Mouse (Mus musculus) forebrain, embryonic 16.5 days (tissue): Measurements from ENCODE around the gene Rab11fip5. TPM values are rescaled to one million over a fixed set of nuclear protein-coding genes. Genes with fewer than 3 reads are reported as not detected.

Experiments
- ATAC-seq: fragments of 200-750 bp; cut with Nextera tagmentation; 2 replicates; pipeline ENCODE4 v1.8.0; 2017; ENCODE audit warnings: mild to moderate bottlenecking, moderate library complexity
- H3K27ac ChIP-seq: fragments of 300-500 bp; sonication (generic); 2 replicates; pipeline ENCODE4 v1.5.1; 2014; ENCODE audit warnings: low read length, control low read depth
- H3K27me3 ChIP-seq: fragments of 300-500 bp; sonication (generic); replicated peaks from 2 replicates; pipeline ENCODE4 v1.6.1; 2014; ENCODE audit warnings: low read length; ENCODE audit not compliant: control insufficient read depth, insufficient read depth
- H3K36me3 ChIP-seq: fragments of 300-500 bp; sonication (generic); 2 replicates; pipeline ENCODE4 v1.6.1; 2014; ENCODE audit not compliant: control insufficient read depth, insufficient read depth
- H3K4me1 ChIP-seq: fragments of 300-500 bp; sonication (generic); replicated peaks from 2 replicates; pipeline ENCODE4 v1.6.1; 2014; ENCODE audit warnings: low read length; ENCODE audit not compliant: control insufficient read depth, insufficient read depth
- H3K4me2 ChIP-seq: fragments of 300-500 bp; sonication (generic); 2 replicates; pipeline ENCODE4 v1.6.1; 2014; ENCODE audit warnings: mild to moderate bottlenecking, low read length, control low read depth
- H3K4me3 ChIP-seq: fragments of 300-500 bp; sonication (generic); replicated peaks from 2 replicates; pipeline ENCODE4 v1.5.1; 2014; ENCODE audit warnings: mild to moderate bottlenecking, low read length, control low read depth
- H3K9ac ChIP-seq: fragments of 300-500 bp; sonication (generic); replicated peaks from 2 replicates; pipeline ENCODE4 v1.6.1; 2014; ENCODE audit warnings: low read depth, low read length, control low read depth
- H3K9me3 ChIP-seq: fragments of 300-500 bp; sonication (generic); 2 replicates; pipeline ENCODE4 v1.6.1; 2016; ENCODE audit warnings: low read length; ENCODE audit not compliant: control insufficient read depth
- WGBS: fragments of 180-500 bp; shearing (Covaris S2); extraction: QIAGEN DNeasy Blood & Tissue Kit; methylation state at CpG from one replicate; pipeline ENCODE4 v1.1.7; 2014; 5-methylcytosine and 5-hydroxymethylcytosine counted together
- polyA plus RNA-seq: library from polyadenylated mRNA; unstranded; fragments of >200 nt; fragmentation: Nextera tagmentation; extraction: Ambion mirVana; gene quantifications from 2 replicates; pipeline ENCODE4 v1.2.1, GENCODE M21; 2015

Rab11fip5 gene
- polyA plus RNA-seq, 1 experiment from 2014 or later = 19.3 TPM

DNA sequence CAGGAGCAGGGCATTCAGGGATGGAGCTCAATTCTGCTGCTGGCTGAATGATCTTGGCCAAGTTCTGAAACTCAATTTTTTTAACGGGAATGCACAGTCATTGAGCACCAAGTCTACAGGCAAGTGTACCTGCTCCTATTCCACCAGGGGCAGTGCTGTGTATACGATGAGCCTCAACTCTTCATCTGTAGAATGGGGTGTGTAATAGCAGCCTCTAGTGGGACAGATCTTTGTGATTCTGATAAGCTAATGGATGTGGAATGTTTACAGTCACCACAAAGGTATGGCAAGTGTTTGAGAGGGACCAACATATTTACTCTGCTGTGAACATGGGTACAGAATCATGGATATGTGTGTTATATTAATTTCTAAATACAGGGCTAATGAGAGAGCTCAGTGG is 58.2 kb downstream of the Rab11fip5 start:
- Histone ChIP-seq H3K9ac (no peak overlapping the region), H3K4me2 (no peak overlapping the region), H3K4me1 (peaks cover 9% of the 10 kb centered on the region), H3K36me3 (no peaks in the 10 kb centered on the region), H3K27ac (no peak overlapping the region), H3K4me3 (no peak overlapping the region), H3K27me3 (no peaks in the 10 kb centered on the region), H3K9me3 (no peaks in the 10 kb centered on the region)
- 86% methylated on average over 2 of the region's 2 CpGs for WGBS
- no peak for ATAC-seq

DNA sequence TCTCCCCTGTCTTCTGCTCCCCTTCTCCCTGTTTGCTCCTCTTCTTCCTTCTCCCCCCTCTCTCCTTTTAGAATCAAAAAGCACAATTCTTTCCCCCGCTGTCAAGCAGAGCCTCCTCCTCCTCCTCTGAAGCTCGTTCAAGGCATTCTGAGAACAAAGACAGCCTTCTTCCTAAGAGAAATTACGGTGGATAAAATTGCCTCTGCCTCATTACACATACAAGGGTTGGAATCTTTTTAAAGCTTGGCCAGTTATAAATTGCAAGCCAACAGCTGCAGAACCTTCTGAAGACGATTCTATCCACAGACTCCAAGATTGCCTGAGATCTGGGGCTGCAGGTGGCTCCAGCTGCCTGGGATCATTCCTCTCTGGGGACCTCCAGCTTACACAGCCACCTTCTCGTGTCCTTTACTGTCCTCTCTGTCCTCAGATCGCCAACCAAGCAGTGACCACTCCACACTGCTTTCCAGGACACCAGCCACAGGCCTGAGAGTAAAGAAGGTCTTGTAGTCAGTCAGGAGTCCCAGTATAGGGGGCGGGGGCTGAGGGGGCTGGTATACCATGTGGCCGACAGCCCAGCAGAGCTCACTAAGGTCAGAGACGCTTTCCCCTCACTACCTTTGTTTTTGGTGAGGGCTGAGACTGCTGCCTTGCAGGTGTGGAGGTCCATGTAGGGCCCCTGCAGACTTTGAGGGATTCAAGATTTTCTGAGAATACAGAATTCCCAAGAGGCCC is 60.2 kb downstream of the Rab11fip5 start:
- H3K27ac ChIP-seq = peak overlapping the region; percentile 77
- WGBS = 20% methylated on average over 9 of the region's 9 CpGs
- no peak overlapping the region for H3K4me3 ChIP-seq
- H3K9me3 ChIP-seq = no peaks in the 10 kb centered on the region
- peak; percentile 74 for ATAC-seq
- H3K36me3 ChIP-seq = no peaks in the 10 kb centered on the region
- H3K27me3 ChIP-seq = no peaks in the 10 kb centered on the region
- H3K4me2 ChIP-seq = no peak overlapping the region
- 0 out of 2 replicates have a peak overlapping the region, but pooled peaks have one; percentile 8 for H3K9ac ChIP-seq
- H3K4me1 ChIP-seq = peaks cover 9% of the 10 kb centered on the region

GRCm38 (mm10) chr6:85307894-85308293 is 66.5 kb downstream of the Rab11fip5 start:
- H3K4me2 ChIP-seq = no peak overlapping the region
- H3K27me3 ChIP-seq = no peaks in the 10 kb centered on the region
- WGBS = 64% methylated on average over 4 of the region's 4 CpGs
- no peak overlapping the region for H3K9ac ChIP-seq
- no peak overlapping the region for H3K27ac ChIP-seq
- H3K9me3 ChIP-seq = no peaks in the 10 kb centered on the region
- no peaks in the 10 kb centered on the region for H3K36me3 ChIP-seq
- peaks cover 4% of the 10 kb centered on the region for H3K4me1 ChIP-seq
- no peak overlapping the region for H3K4me3 ChIP-seq
- no peak for ATAC-seq

- no peaks in the 10 kb centered on the region for H3K36me3 ChIP-seq
- no peak for ATAC-seq
Measured at GRCm38 (mm10) chr6:85306375-85306774, 68.1 kb downstream of the Rab11fip5 start.

DNA sequence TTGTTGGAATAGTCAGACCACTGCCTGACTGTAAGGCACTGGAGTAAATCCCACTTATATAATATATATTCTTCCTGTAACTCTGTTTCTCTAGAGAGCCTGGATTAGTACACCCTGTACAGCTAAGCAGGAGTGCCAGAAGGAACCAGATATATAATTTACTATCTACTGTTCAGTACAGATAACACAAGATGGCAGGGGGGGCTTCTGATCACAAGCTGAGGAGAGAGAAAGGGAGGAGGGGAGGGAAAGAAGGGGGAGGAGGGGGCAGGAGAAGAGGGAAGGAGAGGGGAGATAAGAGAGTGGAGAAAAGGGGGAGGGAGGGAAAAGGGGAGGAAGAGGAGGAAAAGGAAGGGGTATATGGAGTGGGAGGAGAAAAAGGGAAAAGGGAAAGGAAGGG is 68.6 kb downstream of the Rab11fip5 start:
- Histone ChIP-seq H3K36me3 (no peaks in the 10 kb centered on the region), H3K4me2 (no peak overlapping the region), H3K9me3 (no peaks in the 10 kb centered on the region), H3K27me3 (no peaks in the 10 kb centered on the region), H3K4me3 (no peak overlapping the region), H3K9ac (no peak overlapping the region), H3K4me1 (peaks cover 12% of the 10 kb centered on the region), H3K27ac (no peak overlapping the region)
- no peak for ATAC-seq

More at GRCm38 (mm10) chr6:85306375-85306774, 68.1 kb downstream of the Rab11fip5 start:
- Histone ChIP-seq H3K4me1 (peaks cover 12% of the 10 kb centered on the region), H3K27me3 (no peaks in the 10 kb centered on the region), H3K9ac (no peak overlapping the region), H3K27ac (no peak overlapping the region), H3K9me3 (no peaks in the 10 kb centered on the region), H3K4me2 (no peak overlapping the region), H3K4me3 (no peak overlapping the region)
- 93% methylated on average over 3 of the region's 3 CpGs for WGBS

GRCm38 (mm10) chr6:85304966-85305365 is 69.5 kb downstream of the Rab11fip5 start:
- H3K36me3 ChIP-seq = no peaks in the 10 kb centered on the region
- no peak overlapping the region for H3K4me3 ChIP-seq
- H3K27ac ChIP-seq = no peak overlapping the region
- H3K9me3 ChIP-seq = no peaks in the 10 kb centered on the region
- no peak overlapping the region for H3K4me2 ChIP-seq
- no peak overlapping the region for H3K9ac ChIP-seq
- H3K27me3 ChIP-seq = no peaks in the 10 kb centered on the region
- whole genome bisulfite sequencing = 33% methylated on average over 5 of the region's 5 CpGs
- no peak for ATAC-seq
- peaks cover 12% of the 10 kb centered on the region for H3K4me1 ChIP-seq

DNA sequence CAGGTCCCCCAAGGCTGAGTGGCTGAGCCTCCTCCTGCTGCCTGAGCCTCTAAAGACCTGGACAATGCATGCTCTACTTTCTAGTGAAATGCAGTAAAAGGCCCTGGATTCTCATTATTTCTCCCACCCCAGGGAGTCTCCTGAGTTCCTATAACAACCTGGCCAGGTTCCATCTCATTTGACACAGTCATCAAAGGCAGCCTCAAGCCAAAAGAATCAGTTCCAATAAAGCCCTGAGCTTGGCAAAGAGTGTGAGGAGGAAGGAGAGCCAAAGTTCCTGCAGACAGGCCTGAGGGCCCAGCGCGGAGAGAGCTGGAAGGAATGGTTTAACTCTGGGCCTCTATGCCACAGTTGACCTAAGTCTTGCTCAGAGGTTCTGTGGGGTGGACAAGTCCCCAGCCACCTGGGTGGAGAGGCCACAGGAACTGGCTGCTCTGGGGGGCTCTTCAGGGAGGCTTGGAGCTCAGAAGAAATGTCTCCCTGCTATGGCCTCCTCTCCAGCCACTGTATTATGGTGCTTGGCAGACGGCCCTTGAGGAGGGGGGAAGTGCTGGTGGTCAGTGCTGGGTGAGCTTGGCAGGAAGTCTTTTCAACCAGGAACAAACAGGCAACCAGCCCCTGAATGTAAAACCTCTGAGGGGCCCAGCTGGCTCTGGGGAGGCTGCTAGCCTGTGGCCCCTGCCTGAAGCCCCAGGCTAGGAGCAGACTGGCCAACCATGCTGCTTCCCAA is 71.9 kb downstream of the Rab11fip5 start:
- Histone ChIP-seq H3K9me3 (no peaks in the 10 kb centered on the region), H3K9ac (no peak overlapping the region), H3K27ac (peak overlapping the region; percentile 76), H3K4me1 (peaks cover 12% of the 10 kb centered on the region), H3K27me3 (no peaks in the 10 kb centered on the region), H3K36me3 (no peaks in the 10 kb centered on the region), H3K4me2 (no peak overlapping the region), H3K4me3 (no peak overlapping the region)
- ATAC-seq = peak; percentile 86
- WGBS = 18% methylated on average over 3 of the region's 3 CpGs

DNA sequence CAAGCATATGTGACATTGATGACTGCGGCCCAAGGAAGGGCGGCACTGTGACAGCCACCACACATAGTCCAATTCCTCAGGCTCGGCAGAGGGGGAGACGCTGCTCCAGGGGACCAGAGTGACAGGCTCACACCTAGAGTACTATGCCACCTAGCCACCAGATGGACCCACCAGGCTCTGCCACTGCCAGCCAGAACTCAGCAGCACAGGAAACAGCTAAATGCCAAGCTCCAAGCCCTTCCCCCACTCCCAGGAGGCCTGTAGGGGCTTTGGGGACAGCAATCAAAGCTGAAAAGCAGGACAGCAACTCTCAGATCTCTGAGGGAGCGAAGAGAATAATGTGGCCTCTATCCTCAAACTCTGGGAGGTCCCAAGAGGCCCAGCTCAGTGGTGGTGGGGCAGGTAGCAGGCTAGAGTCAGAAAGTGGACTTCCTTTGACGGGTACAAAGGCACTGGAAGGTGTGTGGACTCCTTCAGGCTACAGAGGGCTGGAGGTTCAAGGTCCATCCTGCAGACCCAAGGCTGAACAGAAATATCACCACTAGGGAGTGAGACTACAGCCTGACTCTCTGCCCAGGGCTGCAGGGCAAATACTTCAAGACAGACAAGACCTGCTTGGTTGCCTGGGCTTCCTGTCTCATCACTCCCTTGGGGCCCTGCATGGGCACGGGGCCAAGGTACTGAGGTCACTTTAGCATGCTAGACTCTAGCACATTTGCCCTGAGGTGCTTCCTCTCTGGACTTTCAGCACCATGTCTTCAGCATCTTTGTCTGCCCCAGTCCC is 78.9 kb downstream of the Rab11fip5 start:
- no peak overlapping the region for H3K4me2 ChIP-seq
- H3K27me3 ChIP-seq = no peaks in the 10 kb centered on the region
- no peak overlapping the region; the same call in 1 of the 2 replicates for H3K9ac ChIP-seq
- peaks cover 20% of the 10 kb centered on the region for H3K4me1 ChIP-seq
- no peaks in the 10 kb centered on the region for H3K9me3 ChIP-seq
- no peak overlapping the region for H3K4me3 ChIP-seq
- ATAC-seq = peak; percentile 68
- H3K36me3 ChIP-seq = no peaks in the 10 kb centered on the region
- WGBS = 50% methylated on average over 7 of the region's 7 CpGs
- peak overlapping the region; percentile 59 for H3K27ac ChIP-seq

- no peak overlapping the region for H3K9ac ChIP-seq
- 16% methylated on average over 5 of the region's 5 CpGs for WGBS
Measured at GRCm38 (mm10) chr6:85294004-85294379, 80.4 kb downstream of the Rab11fip5 start.

More at GRCm38 (mm10) chr6:85294004-85294379, 80.4 kb downstream of the Rab11fip5 start:
- ATAC-seq = no peak; the same call in 1 of the 2 replicates
- Histone ChIP-seq H3K4me1 (peaks cover 20% of the 10 kb centered on the region), H3K4me3 (no peak overlapping the region), H3K4me2 (no peak overlapping the region), H3K9me3 (no peaks in the 10 kb centered on the region), H3K27me3 (no peaks in the 10 kb centered on the region), H3K36me3 (no peaks in the 10 kb centered on the region), H3K27ac (peak overlapping the region; percentile 60)
